13 mouse cellular contexts compared by ENCODE assay signal in the genomic region with DNA sequence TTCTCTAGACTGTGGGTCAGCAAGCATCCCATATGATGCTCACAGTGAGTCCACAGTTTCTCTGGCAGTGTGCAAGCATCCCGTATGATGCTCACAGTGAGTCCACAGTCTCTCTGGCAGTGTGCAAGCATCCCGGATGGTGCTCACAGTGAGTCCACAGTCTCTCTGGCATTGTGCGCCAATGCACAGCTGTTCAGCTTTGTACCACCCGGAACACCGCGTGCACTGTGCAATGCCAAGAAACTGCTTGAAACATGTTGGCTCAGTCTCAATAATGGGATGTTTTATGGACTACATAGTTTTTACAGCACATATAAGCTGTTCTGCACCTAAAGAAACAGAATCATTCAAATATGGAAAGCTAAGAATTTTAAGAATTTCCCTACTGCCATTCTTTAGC. TPM values are rescaled to one million over a fixed set of nuclear protein-coding genes. Genes with fewer than 3 reads are reported as not detected.
DNase-seq lines count a peak whose midpoint lies in the region; ATAC-seq lines count a peak whose summit lies in the region.
"Had no signal": no experiment of that assay in that cellular context is flagged by ENCODE, and none has a peak within 500 bp of the region (broad histone marks: within the 10 kb centered on the region; RNA-seq: fewer than 3 reads in every experiment).

No protein-coding gene starts in this region.

- 89% methylated on average over 6 of the region's 6 CpGs for whole genome bisulfite sequencing in kidney, embryonic 15.5 days

- H3K27ac ChIP-seq in kidney, embryonic 15.5 days = peak overlapping the region; percentile 3; the same call in 1 of the 2 replicates
- H3K27ac ChIP-seq: hindbrain, embryonic 15.5 days; liver, embryonic 15.5 days; midbrain, embryonic 12.5 days had no signal

- DNase-seq in kidney, adult 11 months = no peak
- peak; percentile 86 for DNase-seq in brain, adult 2 months (ENCODE audit: low read depth, low spot score)
- peak; percentile 58 to 62 for DNase-seq in cerebellum, adult 18-20 months
- DNase-seq in layer of hippocampus, adult 9-11 months = peak; percentile 78
- DNase-seq in thymus, postnatal 4 days = no peak
- DNase-seq in MN1 (ENCODE audit: low spot score) = no peak
- DNase-seq: adrenal gland, postnatal 36 days; kidney, postnatal 14 days had no signal

- no peaks in the 10 kb centered on the region for H3K9me3 ChIP-seq in kidney, embryonic 15.5 days (replicated peaks)
- H3K9me3 ChIP-seq: heart, embryonic 10.5 days; hindbrain, embryonic 15.5 days; liver, embryonic 15.5 days; midbrain, embryonic 12.5 days had no signal

- H3K36me3 ChIP-seq in kidney, embryonic 15.5 days = no peaks in the 10 kb centered on the region
- H3K36me3 ChIP-seq: hindbrain, embryonic 15.5 days; liver, embryonic 15.5 days; midbrain, embryonic 12.5 days had no signal

- no peaks in the 10 kb centered on the region for H3K4me1 ChIP-seq in kidney, embryonic 15.5 days
- H3K4me1 ChIP-seq: hindbrain, embryonic 15.5 days; liver, embryonic 15.5 days; midbrain, embryonic 12.5 days had no signal

- no peak overlapping the region for H3K4me3 ChIP-seq in kidney, embryonic 15.5 days (replicated peaks)
- H3K4me3 ChIP-seq: heart, embryonic 10.5 days; hindbrain, embryonic 15.5 days; liver, embryonic 15.5 days; midbrain, embryonic 12.5 days had no signal

- no peaks in the 10 kb centered on the region for H3K27me3 ChIP-seq in kidney, embryonic 15.5 days
- H3K27me3 ChIP-seq: hindbrain, embryonic 15.5 days; liver, embryonic 15.5 days; midbrain, embryonic 12.5 days had no signal

- no peak for ATAC-seq in kidney, embryonic 15.5 days (replicated peaks; ENCODE audit: low FRiP score)

- H3K9ac ChIP-seq in kidney, embryonic 15.5 days = no peak overlapping the region
- H3K9ac ChIP-seq: hindbrain, embryonic 15.5 days; liver, embryonic 15.5 days; midbrain, embryonic 12.5 days had no signal

- no peak overlapping the region for H3K4me2 ChIP-seq in kidney, embryonic 15.5 days
- H3K4me2 ChIP-seq: hindbrain, embryonic 15.5 days; liver, embryonic 15.5 days; midbrain, embryonic 12.5 days had no signal

RNA-seq across cellular contexts. Expression of gene Klhl3, which starts 38.9 kb away (rescaled TPM):
- 6.5 and 7.2 TPM in 2 replicates for polyA plus RNA-seq in kidney, embryonic 15.5 days (2015; fragmentation: Nextera tagmentation; extraction: Ambion mirVana)

RNA-seq across cellular contexts. Expression of gene Hnrnpa0, which starts 53.9 kb away (rescaled TPM):
- 38.6 and 41.5 TPM in 2 replicates for polyA plus RNA-seq in kidney, embryonic 15.5 days (2015; fragmentation: Nextera tagmentation; extraction: Ambion mirVana)

Comparison
In these comparisons a context has a peak if more than half of its experiments do, and no peak if none do; other contexts are left out.
1. DNase-seq: peak in brain, adult 2 months (single experiment), cerebellum, adult 18-20 months (2 of 2) and layer of hippocampus, adult 9-11 months (single experiment); none in kidney, adult 11 months (single experiment), thymus, postnatal 4 days (single experiment) and MN1 (single experiment).